Mouse (Mus musculus) neural tube, embryonic 10.5 days (tissue): Measurements from ENCODE around the gene Tango6.
"Not testable (repeated sequence)": the region's sequence is repeated elsewhere in the genome, so short reads cannot be mapped to it uniquely, and the experiment has no call there.

ENCODE experiments used
- DNase-seq: peaks from one replicate; pipeline ENCODE4 v3.0.0-alpha.2; 2017; ENCODE audit warnings: low spot score; ENCODE audit errors: extremely low spot score

Tango6 gene

GRCm38 (mm10) chr8:106753436-106753835, 70.6 kb downstream of the Tango6 start:
- no peak for DNase-seq

GRCm38 (mm10) chr8:106761317-106761716, 78.4 kb downstream of the Tango6 start:
- no peak for DNase-seq

GRCm38 (mm10) chr8:106761867-106762523, 79.1 kb downstream of the Tango6 start:
- peak; percentile 24 for DNase-seq

GRCm38 (mm10) chr8:106764529-106764928, 81.7 kb downstream of the Tango6 start:
- DNase-seq = no peak

GRCm38 (mm10) chr8:106765570-106765969, 82.7 kb downstream of the Tango6 start:
- no peak for DNase-seq

GRCm38 (mm10) chr8:106766736-106767135, 83.9 kb downstream of the Tango6 start:
- DNase-seq = no peak

- DNase-seq = no peak
These were observed 86.4 kb downstream of the Tango6 start for GRCm38 (mm10) chr8:106769147-106769805.

GRCm38 (mm10) chr8:106770596-106771179, 87.8 kb downstream of the Tango6 start:
- DNase-seq = no peak

- DNase-seq = no peak
These were observed 89.2 kb downstream of the Tango6 start for GRCm38 (mm10) chr8:106772094-106772493.

GRCm38 (mm10) chr8:106772501-106772900, 89.6 kb downstream of the Tango6 start:
- DNase-seq = no peak

GRCm38 (mm10) chr8:106774567-106775320, 91.9 kb downstream of the Tango6 start:
- no peak for DNase-seq

- no peak for DNase-seq
These were observed 106.8 kb downstream of the Tango6 start for GRCm38 (mm10) chr8:106789623-106790022.

GRCm38 (mm10) chr8:106794820-106795219, 112.0 kb downstream of the Tango6 start:
- no peak for DNase-seq

GRCm38 (mm10) chr8:106799821-106800220, 117.0 kb downstream of the Tango6 start:
- DNase-seq = no peak

GRCm38 (mm10) chr8:106801261-106801660, 118.4 kb downstream of the Tango6 start:
- no peak for DNase-seq

GRCm38 (mm10) chr8:106802384-106803137, 119.7 kb downstream of the Tango6 start:
- not testable (repeated sequence) for DNase-seq

- no peak for DNase-seq
These were observed 123.0 kb downstream of the Tango6 start for GRCm38 (mm10) chr8:106805859-106806258.

GRCm38 (mm10) chr8:106807461-106807860, 124.6 kb downstream of the Tango6 start:
- DNase-seq = no peak

GRCm38 (mm10) chr8:106809726-106810125, 126.9 kb downstream of the Tango6 start:
- DNase-seq = no peak

GRCm38 (mm10) chr8:106810406-106810805, 127.5 kb downstream of the Tango6 start:
- DNase-seq = no peak

GRCm38 (mm10) chr8:106812560-106812959, 129.7 kb downstream of the Tango6 start:
- DNase-seq = no peak
